Mouse (Mus musculus) cortical plate, adult 2 months (tissue): Measurements from ENCODE around the gene Stk39.

Experiments used
- CTCF ChIP-seq: fragments of 200-500 bp; IDR thresholded peaks from 2 replicates; pipeline ENCODE4 v1.5.1; 2011; ENCODE audit warnings: mild to moderate bottlenecking, control low read depth, low read length; ENCODE audit not compliant: insufficient read depth; ENCODE audit errors: extremely low read depth
- POLR2A ChIP-seq: fragments of 200-500 bp; IDR thresholded peaks from 2 replicates; pipeline ENCODE4 v1.6.1; 2011; ENCODE audit warnings: mild to moderate bottlenecking, low read length, control low read depth; ENCODE audit not compliant: insufficient read depth; ENCODE audit errors: extremely low read depth

DNA sequence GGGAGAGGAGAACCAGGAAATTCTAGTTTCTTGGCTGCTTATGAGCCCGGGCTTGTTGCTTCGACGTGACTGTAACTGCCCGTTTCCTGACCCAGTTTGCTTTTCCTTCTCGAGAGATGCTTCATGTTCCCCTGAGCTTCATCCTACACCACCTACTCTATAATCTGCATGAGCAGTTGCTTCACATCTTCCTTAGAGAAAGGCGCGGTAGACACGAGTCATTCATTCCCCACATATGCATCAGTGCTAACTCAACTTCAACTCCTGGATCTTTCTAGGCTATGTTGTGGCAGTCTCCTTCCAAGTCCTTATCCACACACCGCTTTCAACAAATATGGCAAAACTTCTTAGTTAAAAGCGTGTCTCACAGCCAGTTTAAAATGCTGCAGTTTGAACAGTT is 184.0 kb downstream of the Stk39 start:
- TF ChIP-seq POLR2A (no peak), CTCF (no peak)
